Mouse (Mus musculus) gastrocnemius, adult 2 months (tissue): ENCODE measurements around the gene Usp48. TPM values are rescaled to one million over a fixed set of nuclear protein-coding genes. Genes with fewer than 3 reads are reported as not detected.
A peak's percentile ranks its signal among the peaks of the same experiment; 100 is the strongest.

Experiments
- DNase-seq: peaks from one replicate; pipeline ENCODE4 v3.0.0; 2022
- H3K27ac ChIP-seq: fragments of 200-600 bp; 2 replicates; pipeline ENCODE4 v1.8.1; 2022; ENCODE audit warnings: mild to moderate bottlenecking
- H3K4me3 ChIP-seq: fragments of 200-600 bp; 2 replicates; pipeline ENCODE4 v1.8.1; 2022; ENCODE audit warnings: mild to moderate bottlenecking, moderate library complexity
- CTCF ChIP-seq: fragments of 200-600 bp; IDR thresholded peaks from 2 replicates; pipeline ENCODE4 v1.8.1; 2022; ENCODE audit warnings: antibody characterized with exemption, mild to moderate bottlenecking, moderate library complexity
- intact Hi-C: fragments of 180-260 bp; cut with DNase I; formaldehyde crosslinking; loops from one replicate; pipeline ENCODE4 v1.15.1; 2025
- total RNA-seq, 2 experiments: library from RNA; stranded (reverse); gene quantifications; 2 replicates each; pipeline ENCODE4 v1.2.3; 2021

Usp48 gene
- total RNA-seq, 2 experiments from 2014 or later: 28.1 to 36.1 TPM

GRCm38 (mm10) chr4:137628400-137628799 lies 34.8 kb downstream of the Usp48 start:
- Histone ChIP-seq H3K4me3 (no peak overlapping the region), H3K27ac (no peak overlapping the region)
- no peak for DNase-seq
- intact Hi-C loops: no loop called here
- TF ChIP-seq CTCF: no peak

GRCm38 (mm10) chr4:137629354-137629753 lies 35.8 kb downstream of the Usp48 start:
- Histone ChIP-seq H3K4me3 (no peak overlapping the region), H3K27ac (no peak overlapping the region)
- no peak for TF ChIP-seq CTCF
- intact Hi-C loops: no loop called here
- no peak for DNase-seq

GRCm38 (mm10) chr4:137630153-137630552 lies 36.6 kb downstream of the Usp48 start:
- intact Hi-C loops: no loop called here
- no peak for TF ChIP-seq CTCF

GRCm38 (mm10) chr4:137631596-137631995 lies 38.0 kb downstream of the Usp48 start:
- H3K4me3 ChIP-seq: no peak overlapping the region
- intact Hi-C loops: no loop called here
- no peak overlapping the region for H3K27ac ChIP-seq
- DNase-seq: no peak
- TF ChIP-seq CTCF: no peak

More at GRCm38 (mm10) chr4:137630153-137630552, 36.6 kb downstream of the Usp48 start:
- no peak for DNase-seq
- no peak overlapping the region for H3K27ac ChIP-seq
- H3K4me3 ChIP-seq: no peak overlapping the region

- no peak for TF ChIP-seq CTCF
- Histone ChIP-seq H3K4me3 (no peak overlapping the region), H3K27ac (no peak overlapping the region)
- intact Hi-C loops: no loop called here
- no peak for DNase-seq
Observed at GRCm38 (mm10) chr4:137633394-137633793, 39.8 kb downstream of the Usp48 start.

- Histone ChIP-seq H3K4me3 (no peak overlapping the region), H3K27ac (no peak overlapping the region)
- no peak for DNase-seq
- TF ChIP-seq CTCF: peak; percentile 32; the same call in 1 of the 2 replicates
- intact Hi-C loops: no loop called here
Observed at GRCm38 (mm10) chr4:137636597-137636996, 43.0 kb downstream of the Usp48 start.

GRCm38 (mm10) chr4:137641556-137641955 lies 48.0 kb downstream of the Usp48 start:
- no peak for TF ChIP-seq CTCF
- Histone ChIP-seq H3K4me3 (no peak overlapping the region), H3K27ac (0 out of 2 replicates have a peak overlapping the region, but pooled peaks have one; percentile 1)
- intact Hi-C loops: no loop called here
- peak; percentile 37 for DNase-seq

- intact Hi-C loops: no loop called here
- Histone ChIP-seq H3K27ac (no peak overlapping the region), H3K4me3 (no peak overlapping the region)
- no peak for DNase-seq
- no peak for TF ChIP-seq CTCF
Observed at GRCm38 (mm10) chr4:137642101-137642500, 48.5 kb downstream of the Usp48 start.

- no peak overlapping the region for H3K27ac ChIP-seq
- TF ChIP-seq CTCF: no peak
- H3K4me3 ChIP-seq: no peak overlapping the region
- intact Hi-C loops: no loop called here
- no peak for DNase-seq
Observed at GRCm38 (mm10) chr4:137643459-137643858, 49.9 kb downstream of the Usp48 start.

- no peak for TF ChIP-seq CTCF
- no peak overlapping the region for H3K4me3 ChIP-seq
- intact Hi-C loops: no loop called here
- no peak overlapping the region for H3K27ac ChIP-seq
- DNase-seq: no peak
Observed at GRCm38 (mm10) chr4:137646262-137646661, 52.7 kb downstream of the Usp48 start.

- DNase-seq: no peak
- Histone ChIP-seq H3K4me3 (no peak overlapping the region), H3K27ac (no peak overlapping the region)
- intact Hi-C loops: no loop called here
- TF ChIP-seq CTCF: no peak
Observed at GRCm38 (mm10) chr4:137647648-137648047, 54.1 kb downstream of the Usp48 start.

GRCm38 (mm10) chr4:137648230-137648629 lies 54.7 kb downstream of the Usp48 start:
- Histone ChIP-seq H3K4me3 (no peak overlapping the region), H3K27ac (no peak overlapping the region)
- intact Hi-C loops: no loop called here
- TF ChIP-seq CTCF: no peak
- no peak for DNase-seq

GRCm38 (mm10) chr4:137650912-137651311 lies 57.4 kb downstream of the Usp48 start:
- Histone ChIP-seq H3K4me3 (no peak overlapping the region), H3K27ac (no peak overlapping the region)
- TF ChIP-seq CTCF: no peak
- DNase-seq: no peak
- intact Hi-C loops: loop anchor here (5.0 kb wide), 1 partner anchor 44 kb away; no protein-coding TSS in a partner anchor

GRCm38 (mm10) chr4:137652835-137653346 lies 59.3 kb downstream of the Usp48 start:
- Histone ChIP-seq H3K27ac (no peak overlapping the region), H3K4me3 (no peak overlapping the region)
- intact Hi-C loops: loop anchor here (5.0 kb wide), 1 partner anchor 46 kb away; no protein-coding TSS in a partner anchor
- TF ChIP-seq CTCF: no peak
- DNase-seq: no peak
